Mouse (Mus musculus) mouse embryonic stem cell (cell line): ENCODE data around the gene Abcf3.

ENCODE experiments used
- in situ Hi-C, 2 experiments: fragments of 300-500 bp; cut with MboI; formaldehyde crosslinking; loops; 1 replicate in 1 of 2; 3 replicates in 1 of 2; pipeline ENCODE4 v1.14.3; 2019 to 2020; ENCODE audit warnings: low sequenced_read_pairs in 2 of 2, low pct_unique_long_range_greater_than_20kb in 1 of 2, mixed read lengths in 1 of 2; ENCODE audit not compliant: unreplicated experiment in 1 of 2

The Abcf3 gene

GRCm38 (mm10) chr16:20537601-20538320 lies 10.6 kb upstream of the Abcf3 start:
- in situ Hi-C loops, result no loop called here

DNA sequence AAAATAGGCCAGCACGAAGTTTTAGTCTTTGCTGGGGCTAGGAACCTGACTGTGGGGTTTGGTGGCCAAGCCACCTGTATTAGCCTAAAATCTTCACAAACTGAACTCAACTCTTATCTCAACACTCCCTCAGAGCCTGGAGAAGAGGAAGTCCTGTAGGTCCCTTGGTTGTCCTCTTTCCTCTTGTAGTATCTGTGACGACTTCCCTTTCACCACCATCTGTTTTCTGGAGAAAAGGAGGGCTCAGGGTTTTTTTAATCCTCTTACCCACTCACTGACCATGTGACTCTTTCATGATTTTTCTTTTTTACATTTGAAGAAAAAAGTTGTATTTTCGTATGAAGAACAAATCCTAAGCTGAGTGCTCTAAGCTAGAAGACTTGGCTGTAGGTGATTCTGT lies 8.7 kb upstream of the Abcf3 start:
- in situ Hi-C loops, result loop anchor here in 1 of 2 experiments (10.0 kb wide), 1 partner anchor 145 kb away; no protein-coding TSS in a partner anchor

GRCm38 (mm10) chr16:20540438-20540837 lies 7.9 kb upstream of the Abcf3 start:
- in situ Hi-C loops, result loop anchor here in 1 of 2 experiments (10.0 kb wide), 1 partner anchor 144 kb away; no protein-coding TSS in a partner anchor

- in situ Hi-C loops, result loop anchor here in 1 of 2 experiments (10.0 kb wide), 1 partner anchor 139 kb away; no protein-coding TSS in a partner anchor
Observed at GRCm38 (mm10) chr16:20545696-20546095, 2.7 kb upstream of the Abcf3 start.

DNA sequence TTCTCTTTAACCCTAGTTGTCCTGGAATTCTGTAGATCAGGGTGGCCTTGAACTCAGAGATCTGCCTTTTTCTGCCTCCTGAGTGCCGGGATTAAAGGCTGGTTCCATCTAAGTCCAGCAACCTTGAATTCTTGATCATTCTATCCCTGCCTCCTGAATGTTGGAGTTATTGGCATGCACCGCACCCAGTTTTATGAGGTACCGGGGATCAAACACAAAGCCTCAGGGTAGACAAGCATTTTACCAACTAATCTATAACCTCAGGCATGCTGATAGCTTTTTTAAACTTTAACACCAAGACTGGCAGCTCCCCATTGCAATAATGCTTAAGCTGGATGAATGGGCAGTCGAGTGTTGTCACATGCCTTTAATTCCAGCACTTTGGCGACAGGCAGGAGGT lies 954 bp upstream of the Abcf3 start:
- in situ Hi-C loops, result loop anchor here in 1 of 2 experiments (10.0 kb wide), 1 partner anchor 137 kb away; no protein-coding TSS in a partner anchor

DNA sequence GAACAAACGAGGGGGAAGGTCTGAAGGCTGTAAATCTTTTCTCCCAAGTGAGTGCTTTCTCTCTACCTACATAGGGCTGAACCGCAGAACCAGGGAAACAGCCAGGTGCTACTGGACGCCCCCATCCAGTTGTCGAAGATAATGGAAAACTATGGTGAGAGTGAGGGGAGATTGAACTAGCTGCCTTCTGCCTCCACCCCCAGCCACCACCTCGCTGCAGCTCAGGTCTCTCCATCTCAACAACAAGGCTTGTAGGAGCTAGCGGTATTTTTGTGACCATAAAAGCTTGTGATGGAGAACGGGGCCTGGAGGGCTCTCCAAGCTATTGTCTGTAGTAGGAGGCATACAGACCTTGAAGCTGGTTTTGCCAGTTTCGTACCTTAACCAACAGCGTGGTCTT lies 784 bp downstream of the Abcf3 start:
- in situ Hi-C loops, result loop anchor here in 1 of 2 experiments (10.0 kb wide), 1 partner anchor 136 kb away; no protein-coding TSS in a partner anchor

- in situ Hi-C loops, result no loop called here
Observed at GRCm38 (mm10) chr16:20551691-20552090, 3.3 kb downstream of the Abcf3 start.

- in situ Hi-C loops, result no loop called here
Observed at GRCm38 (mm10) chr16:20552594-20552993, 4.2 kb downstream of the Abcf3 start.

DNA sequence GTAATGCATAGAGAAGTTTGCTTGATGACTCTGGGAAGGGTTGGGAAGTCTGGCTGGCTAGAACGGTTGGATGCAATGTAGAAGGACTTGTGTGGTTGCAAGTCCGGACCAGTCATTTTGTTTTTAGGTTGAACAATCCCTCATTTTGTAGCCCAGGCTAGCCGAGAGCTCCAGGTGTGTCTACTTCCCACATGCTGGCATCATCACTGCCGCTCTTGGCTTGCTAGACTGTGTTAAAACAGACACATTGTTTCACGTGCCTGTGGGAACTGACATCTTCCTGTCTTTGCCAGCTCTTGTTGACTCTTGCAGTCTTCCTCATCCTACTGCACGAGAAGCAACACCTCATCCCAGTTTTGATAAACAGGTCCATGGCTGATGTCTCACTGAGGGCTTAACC lies 6.6 kb downstream of the Abcf3 start:
- in situ Hi-C loops, result no loop called here

DNA sequence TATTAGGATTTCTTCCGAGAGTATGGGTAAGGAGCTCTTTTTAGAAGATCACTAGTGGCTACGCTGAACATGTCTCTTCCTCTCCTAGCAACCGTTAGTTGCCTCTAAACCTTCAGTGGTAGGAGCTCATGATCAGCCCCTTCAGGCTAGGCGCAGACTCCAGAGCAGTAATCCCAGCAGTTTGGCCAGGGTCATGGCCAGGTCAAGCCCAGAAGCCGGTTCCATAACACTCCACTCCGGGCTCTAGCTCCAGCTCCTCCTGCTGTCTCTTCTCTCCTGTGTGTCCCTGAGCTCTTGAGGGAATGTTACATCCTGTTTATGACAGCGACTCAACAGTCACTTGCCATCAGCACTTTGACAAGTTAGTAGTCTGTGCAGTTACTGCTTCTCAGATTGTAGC lies 9.0 kb downstream of the Abcf3 start:
- in situ Hi-C loops, result no loop called here

- in situ Hi-C loops, result no loop called here
Observed at GRCm38 (mm10) chr16:20565075-20565474, 16.7 kb downstream of the Abcf3 start.

DNA sequence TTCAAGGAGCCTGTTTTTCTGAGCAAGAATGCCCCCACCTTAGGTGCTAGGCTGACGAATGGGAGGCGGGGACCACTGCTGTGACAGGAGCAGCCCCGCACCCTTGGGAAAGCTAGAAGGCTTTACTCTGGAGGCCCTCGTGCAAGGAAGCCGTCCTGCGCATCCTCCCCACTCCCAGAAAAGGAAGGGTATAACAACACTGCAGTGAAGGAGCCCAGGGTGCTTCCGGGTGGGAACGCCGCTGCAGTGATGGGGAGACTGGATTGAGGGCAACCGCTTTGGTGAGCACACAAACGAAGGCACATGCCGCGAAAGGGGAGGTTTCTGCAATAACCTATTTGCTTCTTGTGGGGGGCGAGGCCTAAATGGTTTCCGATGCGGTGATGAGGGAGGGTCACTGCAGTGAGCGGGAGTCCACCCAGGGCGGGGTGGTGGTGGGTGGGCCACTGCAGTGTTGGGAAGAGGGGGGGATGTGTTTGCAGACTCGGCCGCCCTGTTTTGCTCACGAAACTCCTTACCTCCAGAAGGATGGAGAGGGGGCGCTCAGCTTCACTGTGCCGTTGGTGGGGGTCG lies 41.1 kb downstream of the Abcf3 start, which contains the start of gene Vwa5b2:
Vwa5b2 (plus strand) TSS at position 106 of the 573 bp plus-strand sequence.
- in situ Hi-C loops, result no loop called here

GRCm38 (mm10) chr16:20589939-20590679 lies 41.7 kb downstream of the Abcf3 start:
- in situ Hi-C loops, result no loop called here

GRCm38 (mm10) chr16:20590680-20591038 lies 42.3 kb downstream of the Abcf3 start:
- in situ Hi-C loops, result no loop called here

- in situ Hi-C loops, result no loop called here
Observed at GRCm38 (mm10) chr16:20591076-20591705, 42.8 kb downstream of the Abcf3 start.

GRCm38 (mm10) chr16:20595060-20595673 lies 46.8 kb downstream of the Abcf3 start:
- in situ Hi-C loops, result no loop called here

DNA sequence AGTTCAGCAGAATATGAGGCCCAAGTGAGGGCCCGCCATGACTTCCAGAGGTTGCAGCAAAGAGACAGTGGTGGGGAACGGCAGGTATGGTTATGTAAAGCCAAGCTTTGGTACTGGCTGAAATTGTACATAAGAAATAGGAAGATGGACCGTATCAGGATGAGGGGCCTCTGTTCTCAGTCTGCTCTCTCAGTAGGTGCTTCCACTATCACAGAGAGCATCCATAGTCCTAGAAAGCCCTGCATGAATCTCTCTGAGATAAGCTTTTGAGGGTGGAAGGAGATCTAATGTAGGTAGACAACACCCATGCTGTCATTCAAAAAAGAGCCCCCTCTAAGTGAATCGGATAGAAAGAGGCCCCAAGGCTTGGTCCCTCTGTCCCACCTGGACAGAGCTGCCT lies 47.4 kb downstream of the Abcf3 start:
- in situ Hi-C loops, result no loop called here

GRCm38 (mm10) chr16:20596687-20597441 lies 48.5 kb downstream of the Abcf3 start:
- in situ Hi-C loops, result no loop called here
